19 mouse cellular contexts compared by ENCODE assay signal in genomic region chr4:125640520-125640919, GRCm38 (mm10).
A peak's percentile ranks its signal among the peaks of the same experiment; 100 is the strongest.
DNase-seq lines count a peak whose midpoint lies in the region; ATAC-seq and TF ChIP-seq lines count a peak whose summit lies in the region.
"Had no signal": no experiment of that assay in that cellular context is flagged by ENCODE, and none has a peak within 500 bp of the region (broad histone marks: within the 10 kb centered on the region; RNA-seq: fewer than 3 reads in every experiment).

No protein-coding gene starts in this region.

- H3K36me3 ChIP-seq in heart, embryonic 12.5 days: no peaks in the 10 kb centered on the region
- no peaks in the 10 kb centered on the region for H3K36me3 ChIP-seq in heart, adult 2 months (ENCODE audit: control insufficient read depth, insufficient read depth, low read length)
- no peaks in the 10 kb centered on the region for H3K36me3 ChIP-seq in kidney, embryonic 14.5 days (ENCODE audit: control insufficient read depth, insufficient read depth, low read length)
- H3K36me3 ChIP-seq: embryonic facial prominence, embryonic 13.5 days; forebrain, embryonic 12.5 days; hindbrain, embryonic 10.5 days; intestine, embryonic 15.5 days had no signal

- ATAC-seq in heart, embryonic 12.5 days (ENCODE audit: insufficient number of reproducible peaks, low FRiP score): peak; percentile 60
- ATAC-seq in kidney, embryonic 14.5 days (ENCODE audit: low FRiP score, low TSS enrichment): no peak
- ATAC-seq: forebrain, embryonic 16.5 days; intestine, embryonic 15.5 days had no signal

- no peaks in the 10 kb centered on the region for H3K9me3 ChIP-seq in heart, embryonic 12.5 days (replicated peaks)
- H3K9me3 ChIP-seq in kidney, embryonic 14.5 days (ENCODE audit: control insufficient read depth, low read length): no peaks in the 10 kb centered on the region
- H3K9me3 ChIP-seq: embryonic facial prominence, embryonic 13.5 days; forebrain, embryonic 12.5 days; hindbrain, embryonic 10.5 days; intestine, embryonic 15.5 days had no signal

- TF ChIP-seq EP300 in heart, adult 2 months (IDR thresholded peaks at IDR 0.05; ENCODE audit: insufficient read depth, low read depth, low read length): no peak

- H3K4me1 ChIP-seq in heart, embryonic 12.5 days (replicated peaks): peaks cover 60% of the 10 kb centered on the region
- H3K4me1 ChIP-seq in heart, adult 2 months (ENCODE audit: control insufficient read depth, insufficient read depth, low read length): peaks cover 4% of the 10 kb centered on the region; the same call in 1 of the 2 replicates
- H3K4me1 ChIP-seq in kidney, embryonic 14.5 days (ENCODE audit: control insufficient read depth, insufficient read depth, low read length): peaks cover 6% of the 10 kb centered on the region; the same call in 1 of the 2 replicates
- H3K4me1 ChIP-seq: intestine, embryonic 15.5 days had no signal

- H3K79me2 ChIP-seq in heart, adult 2 months (replicated peaks; ENCODE audit: control insufficient read depth, insufficient read depth, low read length): no peaks in the 10 kb centered on the region

- H3K4me3 ChIP-seq in heart, embryonic 12.5 days: no peak overlapping the region
- no peak overlapping the region for H3K4me3 ChIP-seq in heart, adult 2 months
- H3K4me3 ChIP-seq in kidney, embryonic 14.5 days (ENCODE audit: low read length): no peak overlapping the region
- H3K4me3 ChIP-seq: embryonic facial prominence, embryonic 13.5 days; forebrain, embryonic 12.5 days; hindbrain, embryonic 10.5 days; intestine, embryonic 15.5 days had no signal

- no peaks in the 10 kb centered on the region for H3K27me3 ChIP-seq in heart, embryonic 12.5 days (replicated peaks)
- H3K27me3 ChIP-seq in heart, adult 2 months (ENCODE audit: control insufficient read depth, insufficient read depth, low read length): no peaks in the 10 kb centered on the region
- no peaks in the 10 kb centered on the region for H3K27me3 ChIP-seq in kidney, embryonic 14.5 days (ENCODE audit: control insufficient read depth, insufficient read depth, low read length)
- H3K27me3 ChIP-seq: intestine, embryonic 15.5 days had no signal

- H3K4me2 ChIP-seq in heart, embryonic 12.5 days: peak overlapping the region; percentile 36; the same call in 1 of the 2 replicates
- H3K4me2 ChIP-seq in kidney, embryonic 14.5 days (replicated peaks; ENCODE audit: low read depth, low read length): no peak overlapping the region
- H3K4me2 ChIP-seq: embryonic facial prominence, embryonic 13.5 days; forebrain, embryonic 12.5 days; hindbrain, embryonic 14.5 days; intestine, embryonic 15.5 days had no signal

- peak overlapping the region; percentile 97 for H3K27ac ChIP-seq in heart, embryonic 12.5 days (ENCODE audit: poor library complexity, severe bottlenecking)
- H3K27ac ChIP-seq in heart, adult 2 months: no peak overlapping the region
- H3K27ac ChIP-seq in kidney, embryonic 14.5 days (ENCODE audit: low read depth, low read length): no peak overlapping the region
- H3K27ac ChIP-seq: embryonic facial prominence, embryonic 13.5 days; forebrain, embryonic 12.5 days; hindbrain, embryonic 10.5 days; hindbrain, embryonic 14.5 days; intestine, embryonic 15.5 days had no signal

- peak overlapping the region; percentile 33; the same call in 1 of the 2 replicates for H3K9ac ChIP-seq in heart, embryonic 12.5 days
- no peak overlapping the region for H3K9ac ChIP-seq in heart, adult 2 months (ENCODE audit: low read depth, low read length)
- no peak overlapping the region for H3K9ac ChIP-seq in kidney, embryonic 14.5 days (ENCODE audit: low read depth, low read length)
- H3K9ac ChIP-seq: embryonic facial prominence, embryonic 13.5 days; forebrain, embryonic 12.5 days; hindbrain, embryonic 14.5 days; intestine, embryonic 15.5 days had no signal

- no peak for DNase-seq in heart, adult 2 months
- peak; percentile 27 to 34 for DNase-seq in kidney, postnatal 4 days
- DNase-seq in heart, postnatal 10 days: peak; percentile 27 to 40
- no peak for DNase-seq in frontal cortex, postnatal 10 days (ENCODE audit: low spot score in 2 of 2)
- DNase-seq: adrenal gland, adult 2 months; adrenal gland, postnatal 25 days; cerebellum, adult 18-20 months; cerebellum, adult 9-11 months; cerebellum, postnatal 36 days; gastrocnemius, postnatal 14 days; kidney, adult 18-20 months had no signal

- intact Hi-C loops in heart, adult 2 months (cut with DNase I): no loop called here
- intact Hi-C loops in heart, postnatal 10 days (cut with DNase I): loop anchor here (5.0 kb wide), 1 partner anchor 62 kb away; no protein-coding TSS in a partner anchor

- no peak for TF ChIP-seq CTCF in heart, adult 2 months (IDR thresholded peaks at IDR 0.05)

- whole genome bisulfite sequencing in heart, embryonic 12.5 days: 34% methylated on average over 9 of the region's 9 CpGs
- 46% methylated on average over 9 of the region's 9 CpGs for WGBS in heart, adult 2 months
- WGBS in kidney, embryonic 14.5 days: 60% methylated on average over 9 of the region's 9 CpGs

- TF ChIP-seq POLR2A in heart, adult 2 months (IDR thresholded peaks at IDR 0.05; ENCODE audit: insufficient read depth, low read depth, low read length): no peak

Comparison
In these comparisons a context has a peak if more than half of its experiments do, and no peak if none do; other contexts are left out.
1. DNase-seq: peak in kidney, postnatal 4 days (2 of 2) and heart, postnatal 10 days (2 of 2); none in heart, adult 2 months (0 of 2) and frontal cortex, postnatal 10 days (0 of 2).